Mouse (Mus musculus): ENCODE measurements around the gene Acpp. TPM values are rescaled to one million over a fixed set of nuclear protein-coding genes. Genes with fewer than 3 reads are reported as not detected.

Acpp gene
- total RNA-seq (2021), result under 1 TPM; 0.32 to 0.57 TPM
- long read RNA-seq, experiment 1, partial matches to known transcripts, result 0 of 2 reads
- long read RNA-seq, experiment 1, other reads (novel, unspliced or antisense), result 1 of 2 reads
- long read RNA-seq, experiment 2, partial matches to known transcripts, result 0 of 1 reads
- long read RNA-seq, experiment 2, other reads (novel, unspliced or antisense), result 1 of 1 reads

DNA sequence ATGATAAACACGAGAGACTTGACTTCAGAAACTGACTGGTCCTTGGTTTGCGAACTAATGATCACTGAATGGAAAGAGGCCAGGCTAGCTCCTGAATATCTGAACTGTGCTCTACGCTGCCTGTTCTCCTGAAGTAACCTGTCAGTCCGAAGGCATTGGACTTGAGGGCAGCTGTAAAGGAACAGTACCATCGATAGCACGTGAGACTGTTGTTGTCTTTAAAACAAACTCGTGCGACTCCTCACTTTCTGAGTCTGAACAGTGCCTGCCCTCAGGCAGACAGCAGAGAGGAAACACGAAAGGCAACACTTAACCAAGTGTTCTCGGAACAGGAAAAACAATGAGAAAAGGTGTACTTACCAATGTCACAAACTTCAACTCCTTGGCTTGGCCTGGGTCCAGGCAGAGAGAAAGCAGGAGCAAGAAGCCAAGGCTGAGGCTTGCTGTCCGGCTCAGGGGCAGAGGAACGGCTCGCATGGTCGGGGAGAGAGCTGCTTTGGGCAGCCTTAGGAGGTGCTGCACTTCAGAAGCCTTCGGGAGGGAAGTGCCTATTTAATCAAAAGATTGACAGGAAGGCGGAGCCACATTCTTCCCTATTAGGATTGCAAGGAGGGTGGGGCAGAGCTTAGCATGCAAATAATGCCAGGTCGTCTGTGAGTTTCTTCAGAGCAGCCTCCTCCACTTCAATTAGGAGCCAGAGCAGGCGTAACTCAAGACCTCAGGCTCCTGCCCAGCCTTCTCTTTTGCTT, at the start of gene Acpp:
Acpp (minus strand) TSS at position 566 of the 749 bp plus-strand sequence.
- DNase-seq (ENCODE audit: low spot score in 2 of 2), result no peak

GRCm38 (mm10) chr9:104382571-104383170, 45.1 kb upstream of the Acpp start:
- no peak for DNase-seq (ENCODE audit: low spot score in 2 of 2)

DNA sequence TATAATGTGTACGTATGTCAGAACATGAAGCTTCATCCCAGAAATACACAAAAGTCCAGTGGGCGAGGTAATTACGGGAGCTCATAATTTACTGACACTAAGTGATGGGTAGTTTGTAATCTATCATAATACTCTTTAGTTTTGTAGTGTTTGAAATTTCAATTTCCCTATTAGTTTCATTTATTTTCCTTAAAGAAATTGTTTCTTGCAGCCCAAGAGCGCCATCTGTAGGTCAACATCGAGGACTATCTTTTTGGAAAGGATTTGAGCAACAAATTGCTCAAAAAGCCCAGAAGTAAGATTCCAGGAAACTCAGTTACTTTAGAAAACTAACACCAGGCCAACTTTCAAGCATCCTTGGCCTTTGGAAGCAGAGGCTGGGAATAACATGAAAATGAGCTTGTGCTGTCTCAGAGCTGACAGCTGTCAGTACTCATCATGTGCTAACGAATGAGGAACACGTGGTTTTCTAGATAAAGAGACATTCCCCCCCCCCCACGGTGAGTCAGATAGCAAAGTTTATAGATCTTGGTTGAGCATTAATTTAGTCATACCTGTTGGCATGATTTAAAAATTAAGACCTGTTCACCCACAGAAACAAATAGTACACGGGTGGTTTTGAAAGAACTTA, 42.1 kb upstream of the Acpp start:
- no peak for DNase-seq (ENCODE audit: low spot score in 2 of 2)

- DNase-seq (ENCODE audit: low spot score in 2 of 2), result no peak
These were observed 38.0 kb upstream of the Acpp start for GRCm38 (mm10) chr9:104375573-104375972.

GRCm38 (mm10) chr9:104373253-104373652, 35.7 kb upstream of the Acpp start:
- DNase-seq (ENCODE audit: low spot score in 2 of 2), result peak; percentile 19 to 28

DNA sequence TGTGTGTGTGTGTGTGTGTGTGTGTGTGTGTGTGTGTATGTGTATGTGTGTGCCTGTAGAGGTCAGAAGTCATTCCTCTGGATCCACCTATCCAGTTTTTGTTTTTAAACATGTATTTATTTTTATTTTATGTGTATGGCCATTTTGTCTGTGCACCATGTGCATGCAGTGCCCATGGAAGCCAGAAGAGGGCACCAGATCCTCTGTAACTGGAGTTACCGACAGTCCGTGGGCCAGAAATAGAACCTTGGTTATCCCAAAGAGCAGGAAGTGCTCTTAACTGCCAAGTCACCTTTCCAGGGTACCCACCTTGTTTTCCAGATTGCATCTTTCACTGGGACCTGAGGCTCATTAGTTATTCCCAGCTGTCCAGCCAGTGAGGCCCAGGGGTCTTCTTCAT, 29.4 kb upstream of the Acpp start:
- no peak for DNase-seq (ENCODE audit: low spot score in 2 of 2)

GRCm38 (mm10) chr9:104361951-104362350, 24.4 kb upstream of the Acpp start:
- DNase-seq (ENCODE audit: low spot score in 2 of 2), result peak; percentile 39 to 89

DNA sequence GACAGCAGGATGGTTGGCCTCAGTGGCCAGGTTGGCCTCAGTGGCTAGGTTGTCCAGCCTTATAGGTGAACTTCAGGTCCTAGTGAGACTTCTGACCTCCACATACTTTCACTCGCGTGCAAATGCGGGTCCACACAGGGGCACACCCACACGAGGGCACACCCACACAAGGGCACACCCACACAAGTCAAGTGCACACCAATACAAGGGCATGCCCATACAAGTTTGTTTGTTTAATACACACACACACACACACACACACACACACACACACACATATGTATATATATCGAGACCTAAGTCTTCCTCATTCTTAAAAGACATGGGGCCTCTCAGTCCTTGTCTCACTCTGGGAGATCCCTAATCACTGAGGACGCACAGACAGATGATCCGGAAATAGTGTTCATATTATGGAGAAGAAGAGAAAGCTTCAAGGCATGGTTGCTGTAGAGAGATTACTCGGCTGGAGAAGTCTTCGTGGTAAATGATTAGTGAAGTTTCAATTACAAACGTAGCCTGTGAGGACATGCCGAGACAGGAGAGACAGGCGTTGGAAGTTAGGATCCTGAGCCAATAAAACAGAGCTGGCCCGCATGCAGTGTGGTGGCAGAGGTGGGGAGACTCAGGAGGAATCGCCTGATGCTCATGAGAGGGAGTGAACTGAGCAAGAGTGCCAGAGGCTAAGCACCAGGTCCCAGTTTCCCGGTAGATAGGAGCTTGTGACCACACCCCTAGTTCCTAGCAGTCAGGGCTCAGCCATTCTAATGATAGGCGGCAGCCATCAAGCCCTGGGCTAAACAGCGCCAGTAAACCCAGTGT, 23.7 kb upstream of the Acpp start:
- no peak for DNase-seq (ENCODE audit: low spot score in 2 of 2)

GRCm38 (mm10) chr9:104360389-104360788, 22.8 kb upstream of the Acpp start:
- no peak for DNase-seq (ENCODE audit: low spot score in 2 of 2)

DNA sequence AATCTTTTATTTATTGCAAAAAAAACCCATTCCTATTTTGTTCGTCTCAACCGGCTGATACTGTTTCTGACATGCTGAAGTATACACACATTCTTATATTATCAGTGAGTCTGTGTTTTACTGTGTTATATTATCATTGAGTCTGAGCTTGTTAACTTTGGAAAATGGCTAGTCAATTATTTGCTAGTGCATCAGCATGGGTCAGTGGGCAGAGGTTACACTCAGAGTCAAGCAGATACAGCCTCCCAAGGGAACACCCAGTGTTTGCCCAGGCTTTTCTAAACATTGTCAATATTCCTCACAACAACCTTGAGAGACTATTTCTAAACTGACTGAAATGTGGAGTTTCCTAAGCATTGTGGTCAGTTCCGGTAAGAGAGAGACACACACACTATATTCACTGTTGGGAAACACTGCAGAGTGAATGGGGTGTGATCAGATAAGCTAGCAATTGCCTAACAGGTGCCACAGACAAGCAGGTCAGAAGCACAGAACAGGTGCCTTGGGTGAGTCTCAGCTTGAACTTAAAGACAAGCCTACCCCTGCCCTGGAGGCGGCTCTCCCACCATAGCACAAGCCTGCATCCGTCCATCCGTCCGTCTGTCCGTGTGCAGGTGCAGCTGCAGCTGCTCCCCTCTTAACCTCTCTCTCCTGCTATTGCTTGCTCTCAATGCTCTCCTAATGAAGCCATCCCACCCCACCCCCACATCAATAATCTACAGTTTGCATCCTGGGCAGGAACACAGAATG, 18.1 kb upstream of the Acpp start:
- no peak for DNase-seq (ENCODE audit: low spot score in 2 of 2)

DNA sequence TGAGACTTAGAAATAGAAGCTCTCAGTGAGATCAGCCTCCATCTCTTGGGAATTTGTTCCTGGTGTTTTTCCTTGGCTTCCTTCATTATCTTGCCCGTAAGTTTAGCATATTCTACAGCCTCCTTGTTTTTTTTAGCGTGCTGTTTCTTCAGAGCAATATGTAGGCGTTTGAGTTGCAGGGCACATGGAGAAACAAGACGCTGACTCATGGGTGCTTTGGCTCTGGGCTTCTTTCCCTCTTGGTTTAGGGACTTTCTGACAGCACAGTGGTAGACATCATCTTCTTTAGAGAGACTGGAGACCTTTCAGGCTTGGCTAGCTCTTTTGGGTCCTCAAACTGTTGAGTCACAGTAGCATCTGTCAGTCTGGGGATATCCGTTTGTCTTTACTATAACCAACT, 6.6 kb upstream of the Acpp start:
- no peak for DNase-seq (ENCODE audit: low spot score in 2 of 2)

- DNase-seq (ENCODE audit: low spot score in 2 of 2), result no peak
These were observed 1.9 kb upstream of the Acpp start for GRCm38 (mm10) chr9:104339483-104339882.

GRCm38 (mm10) chr9:104338489-104339427, 1.2 kb upstream of the Acpp start:
- no peak for DNase-seq (ENCODE audit: low spot score in 2 of 2)

DNA sequence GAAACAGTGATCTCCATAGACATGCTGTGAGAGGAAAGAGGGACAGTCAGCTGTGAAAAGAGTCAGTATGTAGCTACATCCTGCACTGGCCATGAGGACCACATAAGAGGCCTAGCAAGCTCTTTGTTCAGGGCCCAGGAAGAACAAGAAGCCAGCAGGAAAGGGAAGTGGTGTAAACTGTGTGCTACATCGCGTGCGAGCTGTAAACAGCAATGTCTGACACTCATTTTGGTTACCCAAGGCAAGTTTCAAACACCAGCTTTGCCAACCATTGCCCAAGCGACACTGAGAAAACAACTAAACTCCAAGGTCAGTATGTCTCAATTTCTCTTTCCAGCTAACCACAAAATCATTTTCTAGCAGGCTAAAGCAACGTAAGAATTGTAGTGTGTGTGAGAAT, 6.2 kb downstream of the Acpp start:
- DNase-seq (ENCODE audit: low spot score in 2 of 2), result no peak

GRCm38 (mm10) chr9:104328655-104329054, 8.9 kb downstream of the Acpp start:
- no peak for DNase-seq (ENCODE audit: low spot score in 2 of 2)

GRCm38 (mm10) chr9:104321519-104321918, 16.0 kb downstream of the Acpp start:
- DNase-seq (ENCODE audit: low spot score in 2 of 2), result no peak

GRCm38 (mm10) chr9:104316351-104316750, 21.2 kb downstream of the Acpp start:
- no peak for DNase-seq (ENCODE audit: low spot score in 2 of 2)

DNA sequence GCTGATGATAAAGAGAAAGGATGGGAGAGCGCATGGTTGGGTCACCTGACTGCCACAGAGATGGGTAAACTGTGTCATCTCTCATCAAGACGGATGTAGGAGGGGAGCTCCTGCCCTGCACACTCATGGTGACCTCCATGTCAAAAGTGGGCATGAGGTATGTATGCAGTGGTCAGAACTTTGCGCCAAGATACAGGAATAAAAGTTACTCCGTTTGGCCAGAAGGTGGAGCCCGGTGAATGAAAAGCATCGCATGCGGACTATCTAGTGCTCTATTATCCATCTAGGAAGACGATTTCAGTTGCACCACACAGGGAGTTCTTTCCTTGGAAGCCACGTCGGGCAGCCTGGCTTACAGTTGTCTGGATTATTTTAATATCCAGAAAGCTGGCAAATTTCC, 22.0 kb downstream of the Acpp start:
- peak; percentile 12 to 25 for DNase-seq (ENCODE audit: low spot score in 2 of 2)

- DNase-seq (ENCODE audit: low spot score in 2 of 2), result peak; percentile 45 to 49
These were observed 30.8 kb downstream of the Acpp start for GRCm38 (mm10) chr9:104306734-104307133.

All from gastrocnemius, postnatal 4 days (tissue).